Mouse (Mus musculus) B cell, adult 2 months (primary cell): Measurements from ENCODE around the gene Dtx3.
A peak's percentile ranks its signal among the peaks of the same experiment; 100 is the strongest.

Experiments used
- DNase-seq, 2 experiments: peaks; one replicate each; pipeline ENCODE4 v3.0.0; 2022

Dtx3 gene

GRCm38 (mm10) chr10:127185101-127185500 is 10.4 kb downstream of the Dtx3 start:
- peak in 1 of 2 experiments; percentile 2 for DNase-seq

GRCm38 (mm10) chr10:127183759-127184158 is 11.8 kb downstream of the Dtx3 start:
- DNase-seq = no peak

DNA sequence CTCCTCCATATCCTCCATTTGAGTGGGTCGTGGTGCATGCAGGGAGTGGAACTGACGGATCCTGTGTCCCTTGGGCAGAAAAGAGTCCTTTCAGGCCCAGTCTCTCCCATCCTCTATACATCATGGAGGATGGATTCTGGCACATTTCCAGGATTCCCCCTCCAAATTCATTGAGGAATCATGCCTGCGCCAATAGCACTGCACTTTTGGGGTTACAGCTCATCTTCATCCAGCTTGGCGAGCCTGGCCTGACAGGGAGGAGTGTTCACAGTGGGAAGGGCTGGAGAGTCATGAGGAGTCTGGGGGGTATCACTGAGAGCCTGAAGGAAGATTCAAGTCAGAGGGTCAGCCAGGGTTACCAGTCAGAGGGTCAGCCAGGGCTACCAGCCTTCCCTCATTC is 12.9 kb downstream of the Dtx3 start:
- no peak for DNase-seq

DNA sequence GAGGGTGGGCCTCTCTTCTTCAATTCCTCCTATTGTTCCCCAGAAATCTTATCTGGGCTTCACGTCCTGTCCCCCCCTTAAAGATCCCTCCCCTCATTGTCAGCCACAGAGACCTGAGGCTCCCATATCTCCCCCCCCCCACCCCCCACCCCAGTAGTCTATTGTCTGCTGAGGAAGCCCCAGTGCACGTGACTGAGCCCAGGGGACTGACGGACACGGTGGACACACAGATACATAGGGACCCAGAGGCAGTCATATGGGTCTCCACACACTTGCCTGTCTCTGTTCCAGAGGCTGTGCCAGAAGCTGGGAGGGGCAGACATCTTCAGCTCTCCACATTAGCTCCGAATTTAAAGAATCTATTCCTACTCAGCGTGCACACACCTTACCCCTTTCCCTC is 14.0 kb downstream of the Dtx3 start:
- DNase-seq = no peak

DNA sequence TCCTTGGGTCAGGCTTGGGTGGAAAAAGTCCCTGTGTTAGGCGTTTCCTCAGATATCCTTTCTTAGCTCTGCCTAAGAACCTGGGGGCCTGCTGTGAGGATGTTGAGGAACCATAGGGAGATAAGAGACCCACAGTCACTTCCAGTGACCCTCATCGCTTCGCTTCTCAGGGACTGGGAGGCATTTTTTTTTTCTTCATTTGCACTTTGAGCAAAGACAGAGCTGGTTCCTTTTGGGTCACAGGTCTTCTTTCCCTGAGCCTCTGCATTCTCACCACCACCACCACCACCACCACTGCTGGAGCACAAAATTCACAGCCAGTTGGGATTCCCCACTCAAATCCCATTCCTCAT is 14.9 kb downstream of the Dtx3 start:
- DNase-seq = no peak

DNA sequence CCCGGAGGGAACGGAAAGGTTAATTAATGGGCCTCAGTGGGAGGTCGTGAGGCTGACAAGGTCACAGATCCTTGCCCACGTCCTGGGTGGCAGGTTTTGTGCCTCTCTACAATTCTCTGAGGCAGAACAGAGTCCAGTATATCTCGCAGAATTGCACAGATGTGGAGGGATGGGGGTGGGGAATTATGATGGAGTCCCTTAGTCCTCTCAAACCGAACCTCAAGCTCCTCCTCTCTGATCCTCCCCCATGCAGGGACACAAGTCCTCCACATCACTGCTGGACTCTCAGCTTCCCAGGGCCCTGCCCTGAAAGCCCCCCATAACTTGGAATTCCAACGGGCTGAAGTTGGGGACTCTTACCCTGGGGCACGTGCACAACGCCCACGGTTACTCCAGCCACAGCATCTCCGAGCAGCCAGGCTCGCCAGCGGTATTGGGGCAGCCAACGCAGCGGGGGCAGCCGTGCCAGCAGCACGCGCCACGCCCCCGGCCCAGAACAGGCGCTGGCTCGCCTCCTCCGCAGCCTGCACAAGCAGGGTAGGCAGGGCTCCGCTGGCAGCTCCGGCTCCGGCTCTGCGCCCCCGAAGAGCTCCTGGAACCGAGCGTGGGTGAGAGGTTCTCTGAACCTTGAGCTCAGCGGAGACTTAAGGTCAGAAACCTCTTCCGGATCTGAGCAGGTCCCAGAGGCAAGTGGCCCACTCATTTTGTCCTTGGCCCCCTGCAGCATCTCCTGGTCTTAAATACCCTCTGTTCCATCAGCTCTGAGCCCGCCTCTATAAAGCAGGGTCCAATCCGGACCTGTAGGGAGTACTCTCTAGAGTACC is 15.4 kb downstream of the Dtx3 start, which contains the start of gene Slc26a10:
Slc26a10 (minus strand) TSS at position 775 of the 824 bp plus-strand sequence.
- DNase-seq = peak; percentile 17 to 34

- peak; percentile 35 to 39 for DNase-seq
Measured at GRCm38 (mm10) chr10:127178286-127179027, 17.1 kb downstream of the Dtx3 start.

DNA sequence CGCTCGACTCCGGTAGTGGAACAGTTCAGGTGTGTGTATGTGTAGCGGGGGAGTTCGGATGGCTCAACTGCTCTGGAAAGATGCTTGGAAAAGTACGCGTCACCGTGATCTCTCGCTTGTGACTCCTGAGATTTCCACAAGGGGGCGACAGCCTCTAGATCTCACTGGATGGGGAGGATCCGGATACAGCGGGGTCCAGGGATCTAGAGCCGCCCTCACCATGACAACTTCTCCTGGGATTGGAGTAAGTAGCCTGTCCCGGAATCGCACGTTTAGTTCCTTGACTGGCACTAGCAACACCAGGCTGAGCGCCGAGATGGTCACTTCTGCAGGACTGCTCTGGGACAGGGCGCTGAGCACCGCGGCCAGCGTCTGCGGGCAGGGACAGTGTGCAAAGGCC is 17.8 kb downstream of the Dtx3 start:
- DNase-seq = peak; percentile 66 to 68

GRCm38 (mm10) chr10:127177235-127177634 is 18.3 kb downstream of the Dtx3 start:
- no peak for DNase-seq

DNA sequence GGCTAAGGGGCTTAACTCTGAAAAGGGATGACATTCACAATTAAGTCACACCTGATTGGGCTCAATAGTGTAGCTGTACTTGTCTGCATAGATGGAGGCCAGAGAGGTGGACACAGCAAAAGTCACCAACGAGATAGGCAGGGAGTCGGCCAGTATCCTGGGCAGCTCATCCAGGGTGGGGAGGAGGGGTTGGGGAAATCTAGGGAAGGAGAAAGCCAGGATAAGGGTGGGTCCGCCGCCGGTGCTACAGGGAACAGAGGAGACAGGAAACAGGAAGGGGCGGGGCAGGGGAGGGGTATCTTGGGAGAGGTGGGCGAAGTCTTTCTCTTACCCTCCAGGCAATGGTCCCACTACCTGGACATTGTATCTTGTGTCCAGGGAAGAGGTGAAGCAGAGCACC is 18.8 kb downstream of the Dtx3 start:
- no peak for DNase-seq

GRCm38 (mm10) chr10:127176228-127176627 is 19.3 kb downstream of the Dtx3 start:
- DNase-seq = peak in 1 of 2 experiments; percentile 10

DNA sequence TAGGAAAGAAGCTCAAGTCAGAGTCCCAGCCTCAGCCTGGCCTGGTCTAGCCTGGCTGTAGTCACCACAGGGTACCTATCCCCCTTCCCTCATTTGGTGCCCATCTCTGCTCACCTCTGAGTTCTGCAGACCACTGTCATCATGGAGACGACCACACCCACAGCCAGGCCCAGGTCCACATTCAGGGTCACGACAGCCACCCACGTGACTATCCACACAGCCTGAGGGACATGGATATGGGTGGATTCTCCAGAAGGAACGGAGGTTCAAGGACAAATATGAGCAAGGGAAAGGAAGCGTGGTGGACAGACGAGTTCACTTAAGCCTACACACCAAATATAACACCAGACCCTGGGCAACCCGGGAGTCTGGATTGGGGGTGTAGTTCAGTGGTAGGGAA is 21.4 kb downstream of the Dtx3 start:
- DNase-seq = peak; percentile 4 to 14

- peak in 1 of 2 experiments; percentile 5 for DNase-seq
Measured at GRCm38 (mm10) chr10:127173148-127174065, 22.1 kb downstream of the Dtx3 start.

DNA sequence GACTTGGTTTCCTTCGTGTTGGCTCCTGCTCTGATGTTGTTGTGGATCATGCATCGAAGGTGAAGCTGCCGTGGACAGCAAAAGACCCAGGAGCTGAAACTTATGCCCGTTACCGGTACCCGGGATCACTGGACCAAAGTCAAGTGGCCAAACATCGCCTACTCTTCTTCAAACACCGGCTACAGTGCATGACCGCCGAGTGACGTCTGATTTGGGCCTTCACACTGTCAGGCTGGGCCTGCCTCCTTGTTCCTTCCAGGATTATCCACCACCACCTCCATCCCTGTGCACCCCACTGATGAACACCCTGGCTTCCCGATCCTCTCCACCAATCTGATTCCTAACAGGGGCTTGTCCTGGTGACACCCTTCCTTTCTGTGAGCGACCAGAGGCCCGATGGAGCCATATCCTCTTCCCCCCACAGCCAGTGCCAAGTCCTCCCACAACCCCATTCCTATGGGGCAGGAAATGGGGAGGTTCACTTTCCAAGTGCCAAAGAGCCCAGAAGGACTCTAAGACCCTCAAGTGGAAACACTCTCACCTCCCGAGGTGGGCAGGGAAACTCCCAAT is 23.8 kb downstream of the Dtx3 start:
- DNase-seq = peak; percentile 4 to 10

GRCm38 (mm10) chr10:127170837-127171272 is 24.7 kb downstream of the Dtx3 start:
- peak; percentile 91 to 93 for DNase-seq

DNA sequence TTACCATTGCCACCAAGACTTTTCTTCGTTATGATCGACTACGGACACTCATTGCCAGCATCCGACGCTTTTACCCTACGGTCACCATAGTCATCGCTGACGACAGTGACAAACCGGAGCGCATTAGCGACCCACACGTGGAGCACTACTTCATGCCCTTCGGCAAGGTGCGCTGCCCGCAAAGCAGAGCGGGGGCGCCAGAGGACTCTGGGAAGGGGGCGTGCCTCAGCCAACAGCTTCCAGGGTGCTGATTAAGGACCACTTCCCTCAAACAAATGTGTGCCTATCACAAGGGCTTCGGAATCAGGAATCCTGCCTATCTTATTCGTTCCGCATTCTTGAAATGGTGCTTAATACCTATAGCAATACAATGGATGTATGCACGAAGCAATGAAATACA is 25.5 kb downstream of the Dtx3 start:
- peak in 1 of 2 experiments; percentile 33 for DNase-seq

GRCm38 (mm10) chr10:127167614-127168192 is 27.8 kb downstream of the Dtx3 start:
- peak in 1 of 2 experiments; percentile 21 for DNase-seq

DNA sequence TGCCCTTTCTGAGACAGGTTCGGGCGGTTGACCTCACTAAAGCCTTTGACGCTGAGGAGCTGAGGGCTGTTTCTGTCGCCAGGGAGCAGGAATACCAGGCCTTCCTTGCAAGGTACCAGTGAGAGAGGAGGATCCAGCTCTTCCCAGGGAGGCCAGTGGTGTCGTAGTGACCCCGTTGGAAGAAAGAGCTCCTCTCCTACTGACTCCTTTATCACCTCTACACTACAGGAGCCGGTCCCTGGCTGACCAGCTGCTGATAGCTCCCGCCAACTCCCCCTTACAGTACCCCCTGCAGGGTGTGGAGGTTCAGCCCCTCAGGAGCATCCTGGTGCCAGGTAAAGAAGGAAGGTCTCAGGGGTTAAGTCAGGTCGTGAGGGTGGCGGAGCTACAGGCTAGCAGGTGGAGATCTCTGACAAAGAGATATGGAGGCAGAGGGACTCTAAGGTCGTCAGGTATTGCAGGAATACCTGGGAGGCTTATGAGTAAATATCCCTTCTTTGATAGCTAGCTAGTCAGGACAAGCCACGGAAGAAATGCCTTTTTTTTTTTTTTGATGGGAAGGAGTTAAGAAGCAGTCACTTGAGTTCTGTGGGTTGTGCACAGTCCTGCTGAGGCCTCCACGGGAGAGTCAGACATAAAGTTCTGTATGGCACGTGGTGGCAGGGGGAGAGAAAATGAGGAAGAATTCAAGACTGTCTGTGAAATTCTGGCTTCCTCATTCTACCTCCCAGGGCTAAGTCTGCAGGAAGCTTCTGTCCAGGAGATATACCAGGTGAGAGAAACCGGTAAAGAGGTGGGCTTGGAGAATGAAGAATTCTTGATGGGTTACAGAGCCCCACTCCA is 28.5 kb downstream of the Dtx3 start:
- peak in 1 of 2 experiments; percentile 21 for DNase-seq

DNA sequence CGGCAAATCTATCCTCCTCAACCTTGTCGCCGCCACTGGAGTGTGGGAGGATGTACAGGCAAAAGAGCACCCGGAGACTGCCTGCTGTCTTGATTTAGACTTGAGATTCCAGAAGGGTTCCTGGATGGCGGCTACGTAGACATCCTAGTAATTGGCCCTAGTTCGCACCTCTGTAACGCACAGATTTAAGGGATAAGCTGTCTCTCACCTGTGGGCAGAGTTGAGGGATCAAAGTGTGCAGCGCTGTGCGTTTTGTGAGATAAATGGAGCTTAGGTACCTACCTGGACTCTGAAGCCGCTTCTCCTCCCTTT is 29.2 kb downstream of the Dtx3 start:
- no peak for DNase-seq

GRCm38 (mm10) chr10:127165654-127166403 is 29.7 kb downstream of the Dtx3 start:
- DNase-seq = peak; percentile 75 to 81

- DNase-seq = no peak
Measured at GRCm38 (mm10) chr10:127165354-127165653, 30.2 kb downstream of the Dtx3 start.
